Mouse (Mus musculus): ENCODE results near the gene Jazf1.

DNA sequence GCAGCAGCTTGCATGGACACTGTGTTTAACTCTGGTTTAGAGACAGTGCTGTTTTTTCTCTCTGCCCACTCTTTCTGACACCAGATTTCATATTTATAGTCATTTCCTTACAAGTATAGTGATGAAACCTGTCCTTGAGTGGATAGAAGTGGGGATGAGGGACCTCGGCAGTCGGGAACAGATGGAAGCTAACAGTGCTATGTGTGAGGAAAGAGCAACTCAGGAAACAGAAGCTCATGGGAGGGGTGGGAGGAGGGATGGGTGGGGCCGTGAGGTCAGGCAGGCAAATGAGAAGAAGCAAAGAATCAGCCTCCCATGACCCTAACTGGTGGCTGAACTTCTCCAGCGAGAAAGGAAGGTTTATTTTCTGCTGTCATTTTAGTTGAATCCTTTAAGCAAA, 191.3 kb downstream of the Jazf1 start:
- no peak for TF ChIP-seq BHLHE40 (IDR thresholded peaks at IDR 0.05; ENCODE audit: borderline replicate concordance, low read depth, low read length)
- no peak for TF ChIP-seq MAX (IDR thresholded peaks at IDR 0.05; ENCODE audit: low read length)
- no peak for TF ChIP-seq EP300 (IDR thresholded peaks at IDR 0.05; ENCODE audit: low read depth in 1 of 2, low read length in 2 of 2)
- TF ChIP-seq USF1 (IDR thresholded peaks at IDR 0.05; ENCODE audit: low read depth, low read length), result no peak
- no peak for TF ChIP-seq POLR2A (IDR thresholded peaks at IDR 0.05; ENCODE audit: control insufficient read depth in 1 of 2, insufficient read depth in 1 of 2, low read depth in 1 of 2, low read length in 2 of 2, poor library complexity in 1 of 2)
